Mouse (Mus musculus) kidney, adult 10 weeks (tissue): ENCODE results near the gene Mrpl47. TPM values are rescaled to one million over a fixed set of nuclear protein-coding genes. Genes with fewer than 3 reads are reported as not detected.

Source experiments
- polyA plus RNA-seq: library from polyadenylated mRNA; stranded (reverse); fragments of 350-450 nt; fragmentation: Illumina TruSeq; extraction: RNeasy Lipid Tissue Mini Kit (QIAGEN cat#74804); gene quantifications from one replicate; pipeline ENCODE4 v1.2.3, GENCODE M21; 2014; ENCODE audit warnings: low read depth, low replicate concordance

Gene Mrpl47
- 61.5 TPM for polyA plus RNA-seq

GRCm38 (mm10) chr3:32737172-32737655, at the start of gene Mrpl47:
Mrpl47 (minus strand) TSS chr3:32737605.

GRCm38 (mm10) chr3:32736244-32737171, 897 bp downstream of the Mrpl47 start, which contains the start of gene Ndufb5:
Ndufb5 (plus strand) TSS chr3:32736990.

GRCm38 (mm10) chr3:32705647-32706348, 31.6 kb downstream of the Mrpl47 start, which contains the start of gene Actl6a:
Actl6a (plus strand) TSS chr3:32706298.

Other genes with a start within 250 kb of the Mrpl47 start
- not detected for gene Kcnmb3, start 245.4 kb downstream of the Mrpl47 start, polyA plus RNA-seq
- 89.5 TPM for gene Zfp639, start 227.3 kb downstream of the Mrpl47 start, polyA plus RNA-seq
- 338 TPM for gene Mfn1, start 208.1 kb downstream of the Mrpl47 start, polyA plus RNA-seq
- 9.3 TPM for gene Gnb4, start 121.0 kb downstream of the Mrpl47 start, polyA plus RNA-seq
- 38.2 TPM for gene Actl6a, start 31.3 kb downstream of the Mrpl47 start, polyA plus RNA-seq
- 695 TPM for gene Ndufb5, start 615 bp downstream of the Mrpl47 start, polyA plus RNA-seq
- 0.28 TPM for gene Usp13, start 79.9 kb upstream of the Mrpl47 start, polyA plus RNA-seq